Mouse (Mus musculus) c-Kit-positive CD71-positive TER-119-positive erythroid progenitor cells, embryonic 14.5 days (primary cell): ENCODE measurements around the gene Shisa6.

Source experiments
- DNase-seq: peaks from one replicate; pipeline ENCODE4 v3.0.0-alpha.2; 2013; ENCODE audit warnings: low spot score

Gene Shisa6

DNA sequence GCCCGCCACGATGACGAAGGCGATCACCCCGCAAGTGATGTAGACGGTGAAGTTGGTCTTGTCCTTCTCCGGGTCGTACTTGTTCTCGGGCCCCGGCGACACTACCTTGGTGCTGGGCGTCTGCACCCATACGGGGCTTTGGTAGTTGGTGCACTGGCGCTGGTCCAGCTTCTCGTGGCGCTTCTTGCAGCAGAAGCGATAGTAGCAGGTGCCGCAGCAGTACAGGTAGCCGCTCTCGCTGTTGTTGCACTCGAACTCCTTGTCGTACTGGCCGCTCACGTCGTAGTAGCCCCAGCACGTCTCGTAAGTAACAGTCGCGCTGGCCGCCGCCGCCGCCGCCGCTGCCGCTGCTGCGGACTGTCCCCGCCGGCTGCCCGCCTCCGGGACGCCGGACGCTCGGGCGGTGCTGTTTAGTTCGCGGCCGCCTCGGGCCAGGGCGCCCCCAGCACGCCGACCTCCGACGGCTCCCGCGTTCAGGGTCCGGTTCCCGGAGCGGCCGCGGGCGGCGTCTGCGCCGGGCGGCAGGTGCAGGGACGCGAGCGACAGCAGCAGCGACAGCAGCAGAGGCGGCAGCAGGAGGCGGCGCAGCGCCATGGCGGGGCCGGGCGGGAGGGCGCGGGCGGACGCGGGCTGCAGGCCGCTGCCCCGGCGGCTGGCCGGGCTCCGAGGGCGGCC is at the start of gene Shisa6:
Shisa6 (minus strand) TSS at position 594 of the 675 bp plus-strand sequence.
- no peak for DNase-seq

DNA sequence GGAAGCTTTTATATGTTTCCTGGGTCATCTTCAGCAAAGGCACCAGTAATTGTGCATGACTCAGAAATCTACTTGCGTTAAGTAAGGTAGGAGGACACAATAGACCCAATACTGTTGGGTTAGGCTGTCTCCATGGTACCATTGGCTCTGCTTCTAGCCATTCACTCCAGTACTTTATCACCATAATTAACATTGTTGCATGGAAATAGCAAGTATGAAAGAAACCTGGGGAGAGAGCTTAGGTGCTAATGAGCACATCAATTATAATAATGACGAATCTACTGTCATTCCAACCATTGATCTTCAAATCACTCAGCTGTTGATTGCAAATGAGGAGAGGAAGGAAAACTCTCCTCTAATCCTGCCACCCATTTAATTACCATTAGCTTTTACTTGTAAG is 48.1 kb upstream of the Shisa6 start:
- DNase-seq: no peak

DNA sequence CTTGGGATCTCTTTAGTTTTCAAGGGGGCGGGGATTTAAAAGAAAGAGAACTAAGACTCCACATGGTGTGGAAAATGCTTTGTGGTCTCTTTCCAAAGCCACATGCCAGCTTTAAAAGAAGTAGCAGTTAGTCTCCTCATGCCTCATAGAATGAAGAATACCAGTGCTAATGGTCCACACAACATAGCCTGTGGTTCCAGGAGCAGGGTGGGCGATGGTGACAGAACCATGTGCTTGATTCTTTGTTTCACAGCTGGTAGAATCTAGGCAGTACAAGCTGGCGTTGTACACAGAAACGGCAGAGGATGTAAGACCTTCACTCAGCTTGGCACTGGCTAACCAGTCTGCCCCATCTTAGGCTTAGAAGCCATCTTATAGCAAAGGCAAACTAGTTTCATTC is 43.3 kb upstream of the Shisa6 start:
- DNase-seq: no peak

DNA sequence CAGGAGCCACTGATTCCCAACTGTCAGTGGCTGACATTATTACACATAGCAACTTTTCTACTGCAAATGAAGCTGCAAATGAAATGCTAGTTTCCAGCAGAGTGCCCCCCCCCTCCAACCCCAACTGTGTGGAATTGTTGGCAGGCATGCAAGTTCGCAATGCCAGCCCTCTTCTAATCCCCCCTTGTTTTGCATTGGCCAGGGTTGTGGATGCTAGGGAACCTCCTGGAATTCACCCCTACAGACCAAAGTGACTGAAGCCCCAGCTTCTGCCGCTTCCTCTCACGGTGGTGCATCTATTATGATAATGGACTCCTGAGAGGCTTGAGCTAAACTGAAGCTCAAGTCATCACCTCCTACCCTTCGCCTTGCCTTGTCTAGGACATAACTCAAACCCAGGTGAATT is 42.6 kb upstream of the Shisa6 start:
- no peak for DNase-seq

GRCm38 (mm10) chr11:66567382-66567781 is 41.6 kb upstream of the Shisa6 start:
- no peak for DNase-seq

GRCm38 (mm10) chr11:66562274-66562673 is 36.5 kb upstream of the Shisa6 start:
- no peak for DNase-seq

DNA sequence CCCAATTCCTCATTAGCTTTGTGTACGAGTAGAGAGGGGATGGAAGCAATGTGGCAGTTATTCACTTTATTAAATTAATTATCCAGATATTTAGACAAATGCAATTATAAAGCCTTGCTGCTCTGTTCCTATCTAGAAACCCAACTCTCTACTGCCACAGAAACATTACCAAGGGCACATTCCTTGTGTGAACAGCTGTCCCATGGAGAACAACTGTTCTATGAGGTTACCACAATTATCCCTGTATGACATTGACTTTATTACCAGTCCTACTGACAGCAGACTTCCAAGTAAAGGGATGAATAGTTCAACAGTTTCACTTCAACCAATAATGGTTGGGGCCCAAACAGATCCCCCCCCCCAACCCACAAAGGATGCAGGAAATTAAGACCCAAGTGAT is 12.1 kb upstream of the Shisa6 start:
- DNase-seq: no peak

- no peak for DNase-seq
Observed at GRCm38 (mm10) chr11:66535866-66536265, 10.1 kb upstream of the Shisa6 start.

DNA sequence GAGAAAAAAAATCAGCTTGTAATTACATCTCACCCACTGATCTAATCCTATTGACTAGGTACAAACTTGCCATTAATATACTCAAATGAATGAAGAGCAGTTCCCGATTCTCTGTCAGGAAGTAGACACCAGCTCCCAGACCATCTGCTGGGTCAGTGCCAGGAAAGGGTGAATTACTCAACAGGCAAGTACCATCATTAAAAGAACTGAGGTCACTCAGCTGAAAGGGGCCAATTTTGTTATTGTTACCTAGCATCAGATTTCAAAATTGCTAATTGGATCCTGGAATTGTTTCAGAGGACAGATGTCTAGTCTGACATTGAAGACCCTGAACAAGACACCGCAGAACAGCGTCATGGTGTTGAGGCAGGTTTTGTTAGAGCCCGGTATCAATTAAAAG is 9.4 kb upstream of the Shisa6 start:
- DNase-seq: no peak

DNA sequence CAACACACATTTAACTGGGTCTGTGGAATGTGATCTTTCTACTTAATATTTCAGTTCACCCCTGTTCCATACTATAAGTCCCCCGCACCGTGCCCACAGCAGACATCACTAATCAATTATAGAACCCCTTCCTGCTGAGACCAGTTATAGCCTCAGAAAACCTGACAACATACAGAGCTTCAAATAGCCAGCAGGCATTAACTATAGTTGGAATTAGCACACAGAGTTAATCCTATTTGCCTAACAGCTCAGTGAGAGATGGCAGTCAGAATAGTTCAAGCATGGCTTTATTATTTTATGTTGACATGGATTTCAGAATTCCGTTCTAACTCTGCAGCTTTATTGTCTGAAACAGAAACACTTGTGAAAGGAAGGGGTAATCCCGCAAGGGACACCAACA is 8.5 kb upstream of the Shisa6 start:
- DNase-seq: no peak

GRCm38 (mm10) chr11:66528146-66528545 is 2.4 kb upstream of the Shisa6 start:
- DNase-seq: no peak

DNA sequence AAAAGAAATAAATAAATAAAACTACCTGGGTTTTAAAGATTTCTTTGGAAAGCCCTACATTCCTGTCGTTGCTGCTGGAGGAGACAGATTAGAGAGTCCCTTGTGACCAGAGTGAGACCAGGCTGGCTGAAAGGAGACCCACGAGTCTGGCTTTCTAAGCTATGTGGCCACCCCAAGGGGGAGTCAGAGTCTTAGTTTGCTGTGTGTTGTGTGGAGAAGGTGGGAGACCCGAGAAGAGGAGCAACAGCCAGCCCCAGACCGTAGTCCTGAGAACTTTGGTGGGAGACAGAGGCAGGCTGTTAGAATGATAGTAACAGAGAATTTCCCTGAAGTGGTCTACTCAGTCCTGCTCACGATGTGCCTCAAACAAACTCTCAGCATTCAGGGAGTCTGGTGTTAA is 1.6 kb upstream of the Shisa6 start:
- DNase-seq: no peak

DNA sequence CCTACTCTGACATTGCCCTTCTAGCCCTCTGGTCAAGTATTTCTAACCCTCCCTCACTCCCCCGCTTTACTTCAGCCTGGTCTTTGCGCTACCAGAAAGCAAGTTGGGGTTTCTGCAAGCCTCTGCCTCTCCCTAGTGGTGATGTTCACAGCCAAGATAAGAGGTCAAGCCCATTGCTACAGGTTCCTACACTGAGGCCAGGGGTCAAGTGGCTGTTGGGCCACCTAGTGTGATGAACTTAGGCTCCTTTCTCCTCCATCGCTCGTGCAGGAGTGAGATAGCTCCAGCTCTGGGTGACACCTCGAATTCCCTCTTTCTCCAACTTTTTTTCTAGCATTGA is 1.2 kb upstream of the Shisa6 start:
- DNase-seq: no peak

GRCm38 (mm10) chr11:66526046-66526980 is 549 bp upstream of the Shisa6 start:
- DNase-seq: no peak

DNA sequence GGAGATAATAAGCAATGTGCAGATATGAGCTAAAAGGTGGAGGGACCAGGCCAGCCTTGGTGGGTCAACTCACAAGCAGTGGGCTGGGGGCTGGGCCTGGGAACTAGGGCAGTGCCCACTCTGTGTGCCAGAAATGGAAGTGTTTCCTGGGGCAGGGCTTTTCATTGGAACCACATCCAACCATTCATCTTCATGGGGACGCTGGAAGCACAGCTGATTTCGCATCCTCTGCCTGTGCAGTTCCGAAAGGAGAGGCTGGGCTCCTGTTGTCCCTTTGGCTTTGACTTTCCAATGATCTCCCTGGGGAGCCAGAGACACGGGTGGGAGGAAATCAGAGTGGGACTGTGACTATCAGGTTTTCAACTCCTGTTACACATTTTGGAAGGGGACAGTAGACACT is 1.5 kb downstream of the Shisa6 start:
- no peak for DNase-seq

GRCm38 (mm10) chr11:66522376-66522775 is 3.4 kb downstream of the Shisa6 start:
- DNase-seq: no peak

GRCm38 (mm10) chr11:66519386-66519785 is 6.4 kb downstream of the Shisa6 start:
- no peak for DNase-seq

- DNase-seq: no peak
Observed at GRCm38 (mm10) chr11:66514346-66514745, 11.4 kb downstream of the Shisa6 start.

DNA sequence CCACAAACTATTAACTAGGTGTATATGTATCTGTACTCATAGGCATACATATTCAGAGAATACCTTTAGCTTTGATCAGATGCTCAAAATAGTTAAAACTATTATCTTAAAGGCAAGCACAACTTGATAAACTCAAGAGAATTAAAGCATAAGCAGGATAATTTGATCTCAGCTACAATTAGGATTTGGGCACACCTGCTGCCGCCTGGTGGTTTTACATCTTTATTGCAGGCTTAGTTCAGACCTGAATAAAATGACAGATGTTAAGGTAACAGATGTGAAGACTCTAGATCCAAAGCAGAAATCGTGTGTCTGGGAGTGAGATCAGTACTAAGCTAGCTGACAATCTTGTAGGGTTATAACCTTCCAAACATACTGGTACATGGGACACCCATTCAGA is 24.8 kb downstream of the Shisa6 start:
- no peak for DNase-seq

DNA sequence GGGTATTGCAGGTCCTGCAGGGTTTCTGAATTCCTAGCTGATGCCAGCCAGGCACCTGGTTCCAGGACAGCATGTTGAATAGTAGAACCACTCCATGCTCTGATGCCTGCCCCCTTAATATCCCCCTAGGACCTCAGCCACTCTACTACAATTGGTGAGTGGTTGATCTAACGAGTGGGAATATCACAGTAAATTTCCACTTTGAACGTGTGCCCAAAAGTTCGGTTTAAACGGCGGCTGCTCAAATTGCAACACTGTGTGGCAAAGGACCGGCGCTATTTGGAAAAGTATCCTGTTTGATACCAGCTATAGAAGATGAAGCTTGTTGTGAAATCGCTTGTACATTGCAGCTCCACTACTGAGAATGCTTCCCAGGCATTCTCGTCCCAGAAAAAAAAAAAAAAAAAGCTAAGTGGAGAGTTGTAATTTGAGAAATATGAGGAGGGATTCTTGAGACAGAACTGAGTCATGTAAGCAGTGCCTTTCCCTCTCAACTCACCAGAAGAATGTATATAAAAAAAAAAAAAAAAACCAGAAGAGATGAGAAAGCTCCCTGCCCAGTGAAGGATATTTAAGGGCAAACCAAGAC is 26.8 kb downstream of the Shisa6 start:
- no peak for DNase-seq

GRCm38 (mm10) chr11:66496235-66496634 is 29.5 kb downstream of the Shisa6 start:
- DNase-seq: no peak

DNA sequence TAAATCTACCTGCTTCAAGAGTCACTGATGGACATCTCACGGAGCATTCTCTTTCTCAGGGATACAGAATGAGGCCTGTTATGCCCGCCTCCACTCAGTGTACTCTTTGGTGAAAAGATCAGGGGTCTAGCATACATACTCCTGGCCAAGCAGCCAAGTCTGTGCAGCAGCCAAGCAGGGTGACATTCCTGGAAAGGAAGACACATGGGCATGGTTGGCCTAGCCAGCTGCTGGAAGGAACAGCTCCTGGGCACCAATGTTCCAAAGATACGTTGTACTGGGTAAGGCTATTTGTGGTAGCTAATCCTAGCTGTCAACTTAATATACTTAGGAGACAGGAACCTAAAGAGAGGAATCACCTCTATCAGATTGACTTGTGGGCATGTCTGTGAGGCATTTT is 31.4 kb downstream of the Shisa6 start:
- DNase-seq: no peak

DNA sequence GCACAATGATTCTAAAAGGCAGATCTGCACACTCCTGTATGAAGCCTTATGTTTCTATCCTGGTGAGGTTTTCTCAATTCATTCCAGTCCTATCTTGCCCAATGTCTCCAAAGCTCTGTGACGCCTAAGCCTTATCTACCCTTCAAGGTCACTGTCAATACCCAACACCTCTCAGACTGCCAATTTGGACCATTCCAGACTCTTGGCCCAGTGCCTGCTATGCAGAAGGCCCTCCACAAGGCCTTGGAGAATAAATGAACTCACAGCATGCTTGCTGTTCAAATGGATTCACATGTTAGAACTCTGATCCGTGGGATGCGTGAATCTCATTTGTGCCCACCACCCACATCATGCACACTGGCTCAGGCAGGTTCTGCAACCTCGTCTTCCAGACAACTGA is 38.0 kb downstream of the Shisa6 start:
- DNase-seq: no peak
